Mouse (Mus musculus): Measurements from ENCODE around the gene Paox. TPM values are rescaled to one million over a fixed set of nuclear protein-coding genes. Genes with fewer than 3 reads are reported as not detected.

Gene Paox
- polyA plus RNA-seq, 1 experiment from 2014 or later: 10.5 TPM

GRCm38 (mm10) chr7:140094954-140095353 lies 20.6 kb upstream of the Paox start:
- H3K9ac ChIP-seq: no peak overlapping the region
- H3K4me3 ChIP-seq (replicated peaks): no peak overlapping the region
- no peaks in the 10 kb centered on the region for H3K36me3 ChIP-seq
- no peak overlapping the region for H3K4me2 ChIP-seq
- 53% methylated on average over 5 of the region's 5 CpGs for WGBS (ENCODE audit: insufficient replicate concordance)
- H3K9me3 ChIP-seq (replicated peaks): no peaks in the 10 kb centered on the region
- no peak for DNase-seq
- peaks cover 6% of the 10 kb centered on the region for H3K4me1 ChIP-seq (replicated peaks)
- no peaks in the 10 kb centered on the region for H3K27me3 ChIP-seq
- ATAC-seq (ENCODE audit: low read depth): no peak
- no peak overlapping the region for H3K27ac ChIP-seq

GRCm38 (mm10) chr7:140095556-140095955 lies 20.0 kb upstream of the Paox start:
- no peak for ATAC-seq (ENCODE audit: low read depth)

GRCm38 (mm10) chr7:140096055-140096454 lies 19.5 kb upstream of the Paox start:
- no peak overlapping the region for H3K9ac ChIP-seq
- H3K4me1 ChIP-seq (replicated peaks): peaks cover 6% of the 10 kb centered on the region
- ATAC-seq (ENCODE audit: low read depth) (no peak), DNase-seq (no peak)
- H3K4me3 ChIP-seq (replicated peaks): no peak overlapping the region
- no peaks in the 10 kb centered on the region for H3K36me3 ChIP-seq
- H3K4me2 ChIP-seq: no peak overlapping the region
- H3K27me3 ChIP-seq: no peaks in the 10 kb centered on the region
- no peaks in the 10 kb centered on the region for H3K9me3 ChIP-seq (replicated peaks)
- H3K27ac ChIP-seq: no peak overlapping the region

More at GRCm38 (mm10) chr7:140095556-140095955, 20.0 kb upstream of the Paox start:
- no peak overlapping the region for H3K27ac ChIP-seq
- H3K4me2 ChIP-seq: no peak overlapping the region
- no peak for DNase-seq
- peaks cover 6% of the 10 kb centered on the region for H3K4me1 ChIP-seq (replicated peaks)
- no peaks in the 10 kb centered on the region for H3K36me3 ChIP-seq
- no peak overlapping the region for H3K9ac ChIP-seq
- H3K4me3 ChIP-seq (replicated peaks): no peak overlapping the region
- WGBS (ENCODE audit: insufficient replicate concordance): 33% methylated on average over 1 of the region's 1 CpGs
- no peaks in the 10 kb centered on the region for H3K27me3 ChIP-seq
- no peaks in the 10 kb centered on the region for H3K9me3 ChIP-seq (replicated peaks)

- no peak for ATAC-seq (ENCODE audit: low read depth)
- Histone ChIP-seq H3K27ac (no peak overlapping the region), H3K36me3 (no peaks in the 10 kb centered on the region), H3K4me1 (replicated peaks) (peaks cover 21% of the 10 kb centered on the region), H3K9me3 (replicated peaks) (no peaks in the 10 kb centered on the region), H3K4me3 (replicated peaks) (no peak overlapping the region), H3K4me2 (no peak overlapping the region), H3K9ac (no peak overlapping the region), H3K27me3 (no peaks in the 10 kb centered on the region)
- no peak for DNase-seq
- WGBS (ENCODE audit: insufficient replicate concordance): 15% methylated on average over 1 of the region's 1 CpGs
Observed at GRCm38 (mm10) chr7:140098466-140098865, 17.1 kb upstream of the Paox start.

GRCm38 (mm10) chr7:140101498-140101897 lies 14.1 kb upstream of the Paox start:
- peak overlapping the region; percentile 66; the same call in 1 of the 2 replicates for H3K9ac ChIP-seq
- ATAC-seq (ENCODE audit: low read depth): no peak

GRCm38 (mm10) chr7:140101993-140102860 lies 13.4 kb upstream of the Paox start, which contains the start of gene Fuom:
Gene Fuom (minus strand): TSS chr7:140102441.
- Histone ChIP-seq H3K36me3 (peaks cover 7% of the 10 kb centered on the region), H3K9ac (peak within 1 kb of the TSS; percentile 66), H3K27ac (no peak within 1 kb of the TSS), H3K4me2 (peak within 1 kb of the TSS; percentile 69), H3K27me3 (no peaks in the 10 kb centered on the region), H3K4me3 (replicated peaks) (peak within 1 kb of the TSS; percentile 52), H3K4me1 (replicated peaks) (peaks cover 21% of the 10 kb centered on the region), H3K9me3 (replicated peaks) (no peaks in the 10 kb centered on the region)
- peak; percentile 80 for DNase-seq
- peak; percentile 88 for ATAC-seq (ENCODE audit: low read depth)
- WGBS (ENCODE audit: insufficient replicate concordance): 3% methylated on average over 30 of the region's 30 CpGs

More at GRCm38 (mm10) chr7:140101498-140101897, 14.1 kb upstream of the Paox start:
- DNase-seq: no peak
- peaks cover 4% of the 10 kb centered on the region; the same call in 1 of the 2 replicates for H3K36me3 ChIP-seq
- 78% methylated on average over 10 of the region's 10 CpGs for WGBS (ENCODE audit: insufficient replicate concordance)
- H3K4me2 ChIP-seq: peak overlapping the region; percentile 69
- peak overlapping the region; percentile 52 for H3K4me3 ChIP-seq (replicated peaks)
- H3K27me3 ChIP-seq: no peaks in the 10 kb centered on the region
- H3K9me3 ChIP-seq (replicated peaks): no peaks in the 10 kb centered on the region
- peaks cover 21% of the 10 kb centered on the region for H3K4me1 ChIP-seq (replicated peaks)
- no peak overlapping the region for H3K27ac ChIP-seq

DNA sequence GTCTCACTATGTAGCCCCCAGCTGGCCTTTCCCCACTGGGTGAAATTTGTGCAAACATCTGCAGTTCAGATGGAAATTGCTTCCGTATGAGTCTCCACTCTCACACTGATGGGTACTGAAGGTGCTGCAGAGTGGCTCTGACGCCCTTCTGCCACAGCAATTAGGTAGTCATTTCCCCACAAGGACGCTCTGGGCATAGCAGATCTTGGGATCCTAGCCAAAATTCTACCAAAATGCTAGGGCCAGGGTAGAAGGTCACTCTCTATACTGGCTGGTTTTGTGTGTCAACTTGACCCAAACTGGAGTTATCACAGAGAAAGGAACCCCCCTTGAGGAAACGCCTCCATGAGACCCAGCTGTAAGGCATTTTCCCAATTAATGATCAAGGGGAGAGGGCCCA lies 11.6 kb upstream of the Paox start:
- no peak for ATAC-seq (ENCODE audit: low read depth)
- DNase-seq: no peak
- Histone ChIP-seq H3K27ac (no peak overlapping the region), H3K4me3 (replicated peaks) (no peak overlapping the region), H3K4me2 (no peak overlapping the region), H3K36me3 (peaks cover 20% of the 10 kb centered on the region), H3K27me3 (no peaks in the 10 kb centered on the region), H3K9ac (no peak overlapping the region), H3K9me3 (replicated peaks) (no peaks in the 10 kb centered on the region), H3K4me1 (replicated peaks) (peaks cover 15% of the 10 kb centered on the region)
- 72% methylated on average over 4 of the region's 4 CpGs for WGBS (ENCODE audit: insufficient replicate concordance)

DNA sequence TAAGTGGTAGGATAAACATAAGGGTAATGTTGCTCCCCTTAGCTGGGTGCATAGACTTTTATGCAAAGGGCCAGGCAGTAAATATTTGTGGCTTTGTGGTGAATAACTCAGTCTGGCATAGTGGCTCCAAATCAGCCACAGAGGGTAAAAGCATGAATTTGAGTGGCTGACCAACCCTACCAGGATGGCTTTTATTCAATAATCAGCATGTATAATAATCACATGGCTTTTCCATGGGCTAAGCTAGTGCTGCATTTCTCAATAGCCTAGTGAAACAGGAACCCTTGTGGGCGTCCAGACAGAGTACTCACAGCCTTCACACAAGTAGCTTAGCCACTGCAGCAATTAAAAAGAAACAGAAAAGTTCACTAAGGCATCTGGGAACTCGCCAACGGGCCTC lies 3.7 kb upstream of the Paox start:
- Histone ChIP-seq H3K9ac (no peak overlapping the region), H3K4me2 (no peak overlapping the region), H3K27ac (no peak overlapping the region), H3K4me3 (replicated peaks) (no peak overlapping the region), H3K27me3 (no peaks in the 10 kb centered on the region), H3K4me1 (replicated peaks) (peaks cover 19% of the 10 kb centered on the region), H3K36me3 (peaks cover 55% of the 10 kb centered on the region), H3K9me3 (replicated peaks) (no peaks in the 10 kb centered on the region)
- no peak for ATAC-seq (ENCODE audit: low read depth)
- 51% methylated on average over 3 of the region's 3 CpGs for WGBS (ENCODE audit: insufficient replicate concordance)
- DNase-seq: no peak

DNA sequence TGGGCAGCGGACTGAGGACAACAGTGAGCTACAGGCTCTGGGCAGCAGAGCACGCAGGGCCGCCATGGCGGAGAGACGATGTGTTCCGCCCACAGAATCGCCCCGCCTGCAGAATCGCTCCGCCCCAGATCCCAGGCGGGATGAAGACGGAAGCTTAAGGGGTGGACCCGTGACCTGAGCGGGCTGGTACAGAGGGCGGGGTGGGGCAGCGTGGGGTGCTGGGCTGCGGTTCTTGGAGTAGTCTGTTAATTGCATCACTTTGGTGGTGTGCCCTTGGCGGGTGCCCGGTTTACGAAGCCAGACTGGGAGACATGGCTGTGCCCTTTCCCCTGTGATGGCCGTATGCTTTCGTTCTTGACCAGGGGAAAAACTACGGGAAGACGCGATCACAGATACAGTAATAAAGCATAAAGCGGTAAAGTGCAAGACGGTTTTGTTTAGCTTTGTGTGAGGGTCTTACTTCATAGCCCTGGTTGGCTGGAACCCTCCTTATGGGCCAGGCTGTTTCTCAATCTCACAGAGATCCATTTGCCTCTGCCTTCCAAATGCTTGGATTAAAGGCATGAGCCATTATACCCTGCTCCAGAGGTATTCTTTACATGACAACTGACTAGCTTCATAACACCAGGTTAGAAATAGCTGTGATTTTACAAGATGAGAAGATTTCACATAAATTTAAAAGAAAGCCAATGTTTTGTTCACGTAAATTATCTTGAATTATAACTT lies 893 bp downstream of the Paox start, which contains the start of gene Echs1:
Echs1 (minus strand) TSS at position 148 of the 726 bp plus-strand sequence.
- Histone ChIP-seq H3K9ac (peak within 1 kb of the TSS; percentile 75), H3K36me3 (peaks cover 15% of the 10 kb centered on the region), H3K27ac (peak within 1 kb of the TSS; percentile 86), H3K9me3 (replicated peaks) (no peaks in the 10 kb centered on the region), H3K27me3 (no peaks in the 10 kb centered on the region), H3K4me1 (replicated peaks) (peaks cover 23% of the 10 kb centered on the region), H3K4me3 (replicated peaks) (peak within 1 kb of the TSS; percentile 69), H3K4me2 (peak within 1 kb of the TSS; percentile 94)
- WGBS (ENCODE audit: insufficient replicate concordance): 3% methylated on average over 28 of the region's 28 CpGs
- ATAC-seq (ENCODE audit: low read depth): peak; percentile 99
- DNase-seq: peak; percentile 88

DNA sequence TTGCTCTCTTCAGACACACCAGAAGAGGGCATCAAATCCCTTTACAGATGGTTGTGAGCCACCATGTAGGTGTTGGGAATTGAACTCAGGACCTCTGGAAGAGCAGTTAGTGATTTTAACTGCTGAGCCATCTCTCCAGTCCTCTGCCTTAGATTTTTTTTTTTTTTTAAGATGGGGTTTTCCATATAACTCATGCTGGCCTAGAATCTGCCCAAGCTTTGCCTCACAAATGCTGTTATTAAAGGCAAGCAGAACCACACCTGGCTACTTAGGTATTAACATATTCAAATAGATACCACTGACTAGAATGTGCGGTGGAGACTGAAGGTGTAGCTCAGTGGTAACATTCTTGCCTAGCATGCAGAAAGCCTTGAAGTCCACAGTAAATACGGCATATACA lies 4.9 kb downstream of the Paox start:
- DNase-seq (no peak), ATAC-seq (ENCODE audit: low read depth) (no peak)
- no peak overlapping the region for H3K4me2 ChIP-seq
- peaks cover 33% of the 10 kb centered on the region for H3K4me1 ChIP-seq (replicated peaks)
- no peaks in the 10 kb centered on the region for H3K36me3 ChIP-seq
- H3K9me3 ChIP-seq (replicated peaks): no peaks in the 10 kb centered on the region
- no peaks in the 10 kb centered on the region for H3K27me3 ChIP-seq
- no peak overlapping the region for H3K4me3 ChIP-seq (replicated peaks)
- 72% methylated on average over 2 of the region's 2 CpGs for WGBS (ENCODE audit: insufficient replicate concordance)
- H3K27ac ChIP-seq: no peak overlapping the region
- H3K9ac ChIP-seq: no peak overlapping the region

GRCm38 (mm10) chr7:140121338-140121910 lies 5.8 kb downstream of the Paox start:
- H3K36me3 ChIP-seq: no peaks in the 10 kb centered on the region
- no peak for ATAC-seq (ENCODE audit: low read depth)
- H3K4me3 ChIP-seq (replicated peaks): no peak overlapping the region
- H3K27ac ChIP-seq: no peak overlapping the region
- H3K9me3 ChIP-seq (replicated peaks): no peaks in the 10 kb centered on the region
- no peak for DNase-seq
- 53% methylated on average over 13 of the region's 13 CpGs for WGBS (ENCODE audit: insufficient replicate concordance)
- H3K9ac ChIP-seq: no peak overlapping the region
- no peak overlapping the region for H3K4me2 ChIP-seq
- peaks cover 34% of the 10 kb centered on the region for H3K4me1 ChIP-seq (replicated peaks)
- H3K27me3 ChIP-seq: no peaks in the 10 kb centered on the region
